Mouse (Mus musculus): ENCODE results near the gene Gm33543.

Gm33543 gene

DNA sequence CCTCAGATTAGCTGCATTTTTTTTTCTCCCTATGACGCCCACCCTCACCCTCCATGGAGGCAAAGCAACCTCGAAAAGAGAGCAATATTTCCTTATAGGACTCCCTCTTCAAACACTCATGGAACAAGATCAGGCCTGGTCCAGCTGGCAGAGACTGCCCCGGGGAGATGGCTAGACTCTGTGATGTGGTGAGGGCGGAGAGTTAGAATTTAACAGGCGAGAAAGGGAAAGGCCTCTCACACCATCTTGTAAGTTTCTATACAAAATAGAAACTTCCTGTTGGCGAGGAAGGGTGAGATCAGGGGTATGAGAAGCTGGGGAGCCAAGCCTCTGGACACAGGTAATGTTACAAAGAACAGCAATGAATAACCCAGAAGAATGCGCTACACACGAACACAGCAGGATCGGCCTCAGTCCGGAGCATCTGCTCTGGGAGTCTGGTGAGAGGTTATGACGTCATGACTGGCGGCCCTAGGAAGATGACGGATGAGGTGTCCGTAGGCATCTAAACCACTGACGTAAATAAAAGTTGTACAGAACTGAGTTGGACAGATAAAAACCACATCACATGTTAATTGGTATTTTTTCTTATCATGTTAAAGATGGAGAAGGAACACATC lies 64.9 kb downstream of the Gm33543 start:
- DNase-seq: no peak

DNA sequence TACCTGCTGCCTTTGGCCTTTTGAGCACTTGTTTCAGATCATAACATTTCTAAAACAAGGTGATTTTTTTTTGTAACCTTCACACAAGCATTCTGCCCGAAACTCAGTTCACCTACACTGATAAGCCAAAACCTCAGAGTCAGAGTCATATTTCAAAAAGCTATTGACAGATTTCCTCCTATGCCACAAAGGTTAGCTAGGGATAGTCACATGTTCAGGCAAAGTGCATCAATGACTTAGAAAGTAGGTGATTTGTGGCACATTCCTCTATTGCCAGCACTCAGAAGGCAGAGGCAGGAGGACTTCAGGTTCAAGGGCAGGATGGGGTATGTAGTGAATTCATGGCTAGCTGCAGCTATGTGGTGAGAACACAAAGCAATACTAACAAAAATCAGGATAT lies 65.7 kb downstream of the Gm33543 start:
- no peak for DNase-seq

DNA sequence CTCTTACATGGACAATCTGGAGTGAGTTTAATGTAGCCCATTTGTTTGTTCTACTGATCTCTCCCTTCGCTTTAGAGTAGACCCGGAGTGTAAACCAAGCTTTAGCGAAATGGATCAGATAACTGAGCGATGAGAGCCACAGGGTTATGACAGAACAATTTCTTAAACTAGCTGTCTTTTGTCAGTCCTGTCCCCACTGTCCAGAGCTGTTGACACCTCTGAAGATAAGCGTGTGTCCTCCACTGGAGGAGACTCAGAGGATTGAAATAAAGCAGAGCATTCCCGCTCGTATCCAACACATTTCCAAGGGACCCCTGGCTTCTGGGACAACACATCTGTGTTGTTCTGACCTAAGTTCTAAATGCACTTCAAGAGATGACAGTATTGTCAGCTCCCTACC lies 67.9 kb downstream of the Gm33543 start:
- DNase-seq: no peak

DNA sequence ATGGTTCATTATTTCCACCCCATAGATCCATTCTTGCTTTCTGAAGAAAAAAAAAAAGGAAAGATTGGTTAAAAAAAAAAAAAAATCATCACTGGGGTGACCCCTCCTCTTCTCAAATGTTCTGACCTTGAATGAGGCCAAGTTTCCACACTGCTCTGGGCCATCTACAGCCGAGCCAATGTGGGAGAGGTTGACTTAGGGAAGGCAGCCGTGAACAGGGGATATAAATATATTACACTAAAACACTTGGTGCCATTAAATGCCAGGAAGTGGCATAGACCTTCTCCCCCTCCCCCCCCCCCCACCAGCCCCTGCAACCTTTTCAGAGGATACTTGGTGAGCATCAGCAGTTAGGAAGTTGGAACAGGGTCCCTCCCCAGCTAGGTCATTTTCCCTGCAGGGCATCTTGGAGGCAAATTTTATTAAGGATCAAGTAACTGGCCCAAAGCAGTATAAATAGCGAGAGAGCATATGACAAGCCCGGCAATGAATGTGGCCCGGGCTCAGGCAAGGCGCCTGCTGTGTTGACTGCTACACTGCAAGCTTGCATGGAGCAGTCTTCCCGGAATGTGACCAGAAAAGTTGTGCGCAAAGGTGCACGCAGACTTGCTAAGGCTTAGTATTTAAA lies 68.6 kb downstream of the Gm33543 start:
- no peak for DNase-seq
